Comparison of ENCODE assay signal across 7 mouse cellular contexts in genomic region chr4:48472792-48473650, GRCm38 (mm10). TPM values are rescaled to one million over a fixed set of nuclear protein-coding genes. Genes with fewer than 3 reads are reported as not detected.
DNase-seq lines count a peak whose midpoint lies in the region; ATAC-seq lines count a peak whose summit lies in the region.

Gene Tex10 (minus strand): TSS chr4:48473459.

- H3K4me3 ChIP-seq in intestine, embryonic 15.5 days (replicated peaks), result peak within 1 kb of the TSS; percentile 81
- H3K4me3 ChIP-seq in midbrain, embryonic 10.5 days, result peak within 1 kb of the TSS; percentile 98

- peak within 1 kb of the TSS; percentile 82 for H3K27ac ChIP-seq in intestine, embryonic 15.5 days
- H3K27ac ChIP-seq in midbrain, embryonic 10.5 days (replicated peaks), result peak within 1 kb of the TSS; percentile 96

- DNase-seq in adrenal gland, adult 2 months, result peak; percentile 94
- DNase-seq in embryo, embryonic 11.5 days (ENCODE audit: low read depth, low spot score), result peak; percentile 90
- peak; percentile 82 to 84 for DNase-seq in gastrocnemius, postnatal 36 days
- peak; percentile 87 to 89 for DNase-seq in left cerebral cortex, postnatal 25 days (ENCODE audit: low spot score in 2 of 2)
- DNase-seq in midbrain, embryonic 10.5 days (ENCODE audit: low spot score), result peak; percentile 95
- DNase-seq in right cerebral cortex, postnatal 4 days, result peak; percentile 90

- peak within 1 kb of the TSS; percentile 93 for H3K9ac ChIP-seq in intestine, embryonic 15.5 days

- H3K9me3 ChIP-seq in intestine, embryonic 15.5 days, result no peaks in the 10 kb centered on the region
- H3K9me3 ChIP-seq in midbrain, embryonic 10.5 days (replicated peaks), result 0 out of 2 replicates have a peak, but pooled peaks cover under 1% of the 10 kb centered on the region

- H3K4me1 ChIP-seq in intestine, embryonic 15.5 days (replicated peaks), result peaks cover 4% of the 10 kb centered on the region
- peaks cover 17% of the 10 kb centered on the region for H3K4me1 ChIP-seq in midbrain, embryonic 10.5 days

- peaks cover 7% of the 10 kb centered on the region; the same call in 1 of the 2 replicates for H3K36me3 ChIP-seq in intestine, embryonic 15.5 days
- H3K36me3 ChIP-seq in midbrain, embryonic 10.5 days, result peaks cover 17% of the 10 kb centered on the region

- no peaks in the 10 kb centered on the region for H3K27me3 ChIP-seq in intestine, embryonic 15.5 days (replicated peaks)
- no peaks in the 10 kb centered on the region for H3K27me3 ChIP-seq in midbrain, embryonic 10.5 days (ENCODE audit: low read depth, poor library complexity, severe bottlenecking)

- WGBS in intestine, embryonic 15.5 days, result under 1% methylated on average over 89 of the region's 89 CpGs
- under 1% methylated on average over 89 of the region's 89 CpGs for WGBS in midbrain, embryonic 10.5 days

- ATAC-seq in intestine, embryonic 15.5 days, result peak; percentile 96

- H3K4me2 ChIP-seq in intestine, embryonic 15.5 days (replicated peaks), result peak within 1 kb of the TSS; percentile 63

- intact Hi-C loops in gastrocnemius, postnatal 36 days (cut with DNase I), result loop anchor here (5.0 kb wide), 1 partner anchor 69 kb away; no protein-coding TSS in a partner anchor
- intact Hi-C loops in left cerebral cortex, postnatal 25 days (cut with DNase I), result loop anchor here (5.0 kb wide), 2 partner anchors 69 to 209 kb away; no protein-coding TSS in a partner anchor

RNA-seq across cellular contexts. Expression of gene Tex10, which starts in this region (rescaled TPM):
- 10 to 100 TPM; 16.9 to 24.0 TPM for total RNA-seq in adrenal gland, adult 2 months (2021)
- polyA plus RNA-seq in adrenal gland, adult 2 months (2012; rRNA removed), result 2.3 and 2.6 TPM in 2 replicates
- 10 to 100 TPM in 1 of 2 experiments, 1 to 10 TPM in 1; 9.1 to 12.8 TPM for total RNA-seq in gastrocnemius, postnatal 36 days (2021)
- polyA plus RNA-seq in intestine, embryonic 15.5 days (2015; fragmentation: Nextera tagmentation; extraction: Ambion mirVana), result 45.7 and 50.5 TPM in 2 replicates
- 10 to 100 TPM; 25.4 to 25.7 TPM for total RNA-seq in left cerebral cortex, postnatal 25 days (2021)
- 67.3 and 68.0 TPM in 2 replicates for polyA plus RNA-seq in midbrain, embryonic 10.5 days (2016; fragmentation: Nextera tagmentation; extraction: Ambion mirVana)

Comparison
In these comparisons a context has a peak if more than half of its experiments do, and no peak if none do; other contexts are left out.
1. Peak in every context shown above with its lines: DNase-seq, ATAC-seq, H3K4me3 ChIP-seq and H3K27ac ChIP-seq.
2. RNA of gene Tex10 (polyA plus RNA-seq): 67.3 to 68.0 TPM in midbrain, embryonic 10.5 days and 45.7 to 50.5 TPM in intestine, embryonic 15.5 days; 2.3 to 2.6 TPM in adrenal gland, adult 2 months; every median in the first group is over 10 times any median in the second.